Mouse (Mus musculus) left cerebral cortex, adult 9 months (tissue): Measurements from ENCODE around the gene 1700061G19Rik.

Experiments
- DNase-seq, 2 experiments: peaks; one replicate each; pipeline ENCODE4 v3.0.0; 2022; ENCODE audit warnings: low spot score in 2 of 2

1700061G19Rik gene

DNA sequence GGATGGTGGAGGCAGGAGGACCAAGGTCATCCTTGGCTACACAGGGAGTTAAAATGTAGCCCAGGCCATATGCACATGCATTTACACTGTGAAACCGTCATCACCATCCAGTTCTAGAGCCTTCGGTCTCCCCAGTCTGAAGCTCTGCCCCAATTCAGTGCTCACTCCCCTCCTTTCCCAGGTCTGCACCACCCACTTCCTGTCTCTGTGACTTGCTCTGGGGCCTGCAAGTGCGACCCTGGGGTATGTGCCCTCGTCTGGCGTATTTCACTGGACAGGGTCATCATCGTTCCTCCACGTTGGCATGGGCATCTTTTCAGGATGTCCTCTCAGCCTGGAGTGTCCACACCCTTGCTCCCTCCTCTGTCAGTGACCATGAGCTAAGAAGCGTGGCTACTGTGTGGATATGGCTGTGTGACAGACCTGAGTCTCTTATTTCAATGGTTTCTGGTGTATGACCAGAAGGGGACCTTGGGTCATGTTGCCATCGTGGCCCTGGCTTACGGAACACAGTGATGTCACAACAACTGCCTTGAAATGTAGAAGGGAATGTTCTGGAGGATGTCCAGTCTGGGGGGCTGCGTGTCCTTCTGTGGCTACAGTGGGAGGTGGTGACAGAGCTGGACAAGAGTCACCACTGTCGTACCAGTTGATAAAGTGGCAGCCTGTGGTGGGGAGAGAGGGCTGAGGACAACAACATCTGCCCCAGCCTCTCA lies at the start of gene 1700061G19Rik:
Gene 1700061G19Rik, plus strand, starts transcription at position 542 of the 716 bp plus-strand sequence.
- no peak for DNase-seq

DNA sequence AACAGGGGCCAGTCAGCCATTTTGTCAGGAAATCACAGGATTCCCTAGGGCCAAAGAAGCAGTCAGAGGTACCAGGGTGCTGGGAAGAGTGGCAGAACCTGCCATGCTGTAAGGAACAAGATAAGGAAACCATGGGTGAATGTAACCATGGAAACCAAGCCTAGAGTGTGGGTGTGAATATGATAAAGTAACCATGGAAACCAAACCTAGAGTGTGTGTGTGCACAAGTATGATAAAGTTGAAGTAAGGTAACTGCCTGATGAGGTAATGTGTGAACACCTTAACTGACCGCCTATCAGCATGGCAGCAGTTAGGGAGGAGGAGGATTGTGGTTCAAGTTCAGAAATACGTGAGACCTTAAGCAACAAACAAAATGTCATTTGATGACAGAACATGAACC lies 48.6 kb upstream of the 1700061G19Rik start:
- peak in 1 of 2 experiments; percentile 28 for DNase-seq

DNA sequence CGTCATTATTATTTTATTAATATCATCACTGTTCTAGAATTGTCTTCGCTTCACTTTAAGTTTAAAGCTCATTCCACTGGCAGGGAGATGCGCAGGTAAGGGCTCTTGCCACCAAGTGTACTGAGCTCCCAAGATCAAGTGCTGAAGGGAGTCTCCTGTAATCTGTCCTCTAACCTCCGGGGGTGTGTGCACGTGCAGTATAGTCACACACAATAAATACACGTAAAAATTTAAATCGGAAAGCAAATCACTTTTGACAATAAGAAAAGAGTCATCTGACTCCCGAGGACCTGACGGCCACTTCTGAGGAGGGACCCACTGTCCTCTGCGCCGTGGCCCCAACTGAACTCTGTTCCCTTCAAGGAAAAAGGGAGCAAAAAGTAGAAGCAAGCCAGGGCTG lies 46.1 kb upstream of the 1700061G19Rik start:
- no peak for DNase-seq

DNA sequence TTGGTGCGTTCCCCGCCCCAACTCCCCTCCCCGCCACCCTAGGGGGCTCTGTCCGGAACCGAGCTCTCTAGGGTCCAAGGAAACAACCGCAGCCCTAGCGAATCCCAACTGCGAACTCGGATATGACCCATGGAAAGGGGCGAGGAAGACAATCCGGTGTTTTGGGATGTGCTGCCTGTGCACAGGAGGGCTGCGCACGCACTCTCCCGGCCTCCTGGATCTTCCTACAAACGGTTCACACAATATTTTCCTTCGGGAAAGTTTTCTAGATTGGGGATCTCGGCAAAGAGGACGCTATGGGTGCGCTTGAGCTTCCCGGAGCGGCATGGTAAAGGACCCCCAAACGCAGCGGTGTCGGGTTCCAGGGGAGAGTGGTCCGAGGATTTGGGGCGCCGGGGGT lies 45.5 kb upstream of the 1700061G19Rik start:
- no peak for DNase-seq

- DNase-seq = peak in 1 of 2 experiments; percentile 14
These were observed 44.7 kb upstream of the 1700061G19Rik start, which contains the start of gene Rfx2 for GRCm38 (mm10) chr17:56830411-56831110. Rfx2 (minus strand) TSS chr17:56831013.

DNA sequence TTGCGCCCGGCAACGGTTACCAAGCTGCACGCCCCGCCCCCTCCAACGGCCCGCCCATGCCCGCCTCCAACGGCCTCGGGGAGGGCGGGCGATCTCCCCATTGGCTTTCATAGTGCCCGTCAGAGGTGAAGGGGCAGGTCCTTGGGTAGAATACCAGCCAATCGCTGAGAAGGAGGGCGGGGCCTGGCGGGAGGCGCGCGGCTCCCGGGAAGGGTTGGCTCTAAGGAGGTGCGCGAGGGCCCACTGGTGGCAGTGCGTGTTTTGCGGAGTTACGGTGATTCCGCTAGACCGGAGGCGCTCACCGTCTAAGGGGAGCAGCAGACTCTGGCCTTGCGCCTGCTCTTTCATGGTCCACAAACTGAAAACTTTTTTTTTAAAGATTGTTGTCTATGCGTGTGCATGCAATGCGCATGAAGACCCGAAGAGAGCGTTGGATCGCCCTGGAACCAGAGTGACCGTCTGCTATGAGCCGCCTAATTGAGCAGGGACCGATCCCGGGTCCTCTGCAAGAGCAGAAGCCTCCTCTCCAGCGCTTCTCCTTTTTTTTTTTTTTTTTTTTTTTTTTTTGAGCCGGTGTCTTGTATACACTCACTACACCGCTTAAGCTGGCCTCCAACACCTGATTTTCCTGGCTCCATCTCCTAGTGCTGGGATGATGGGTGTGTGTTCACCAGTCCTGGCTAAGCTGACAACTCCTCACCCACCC lies 44.0 kb upstream of the 1700061G19Rik start:
- peak; percentile 95 to 99 for DNase-seq

DNA sequence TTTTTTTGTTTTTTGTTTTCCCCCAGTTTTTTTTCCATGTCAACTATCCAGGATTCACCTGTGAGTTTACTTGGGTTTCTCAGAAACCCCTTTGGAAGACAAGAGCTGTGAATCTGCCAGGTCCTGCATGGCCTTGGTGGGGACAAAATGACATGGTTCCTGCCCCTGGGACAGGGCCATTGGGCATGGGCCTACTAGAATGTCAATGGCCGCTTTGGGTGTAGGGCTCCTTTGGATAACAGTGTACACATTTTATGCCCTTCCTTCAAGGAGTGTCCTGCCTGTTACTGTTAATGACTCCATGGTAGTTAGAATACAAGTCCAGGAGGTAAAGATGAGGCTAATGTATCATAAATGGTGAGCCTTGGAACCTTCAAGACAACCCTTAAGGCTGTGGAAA lies 42.4 kb upstream of the 1700061G19Rik start:
- DNase-seq = no peak

DNA sequence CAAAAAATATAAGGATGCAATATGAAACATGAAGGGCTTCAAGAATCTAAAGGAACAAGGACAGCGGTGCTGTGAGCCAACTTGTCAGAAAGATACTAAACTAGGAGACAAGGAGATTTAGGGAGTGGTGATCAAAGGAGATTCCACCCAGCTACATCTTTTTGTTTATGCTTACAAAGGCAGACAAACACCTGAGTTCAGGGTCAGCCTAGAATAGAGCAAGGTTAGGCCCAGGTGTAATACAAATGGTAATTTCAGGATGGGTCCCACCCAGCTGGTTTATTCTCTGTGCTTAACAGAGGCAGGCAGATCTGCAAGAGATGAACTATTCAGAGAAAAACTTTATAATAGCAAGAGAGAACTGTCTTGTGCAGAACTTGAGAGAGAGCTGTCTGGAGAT lies 41.9 kb upstream of the 1700061G19Rik start:
- DNase-seq = no peak

DNA sequence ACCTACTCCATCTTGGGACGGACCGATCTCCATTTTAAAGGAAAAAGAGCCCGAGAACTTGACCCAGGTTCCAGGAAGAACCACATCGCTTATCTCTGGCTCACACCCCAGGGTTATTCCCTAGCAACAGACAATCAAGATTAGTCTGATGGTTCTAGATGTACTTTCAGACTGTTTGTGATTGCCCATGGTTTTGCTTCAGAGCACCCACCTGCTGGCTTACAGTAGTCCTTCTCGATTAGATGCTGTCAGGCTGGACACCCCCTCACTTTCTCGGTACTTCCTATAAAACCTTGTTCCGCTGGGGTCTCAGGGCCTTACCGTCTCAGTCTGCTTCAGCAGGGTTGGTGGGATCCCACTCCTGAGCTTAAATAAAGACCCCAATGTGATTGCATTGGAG lies 38.9 kb upstream of the 1700061G19Rik start:
- DNase-seq = no peak

- DNase-seq = no peak
These were observed 34.8 kb upstream of the 1700061G19Rik start for GRCm38 (mm10) chr17:56840524-56840923.

DNA sequence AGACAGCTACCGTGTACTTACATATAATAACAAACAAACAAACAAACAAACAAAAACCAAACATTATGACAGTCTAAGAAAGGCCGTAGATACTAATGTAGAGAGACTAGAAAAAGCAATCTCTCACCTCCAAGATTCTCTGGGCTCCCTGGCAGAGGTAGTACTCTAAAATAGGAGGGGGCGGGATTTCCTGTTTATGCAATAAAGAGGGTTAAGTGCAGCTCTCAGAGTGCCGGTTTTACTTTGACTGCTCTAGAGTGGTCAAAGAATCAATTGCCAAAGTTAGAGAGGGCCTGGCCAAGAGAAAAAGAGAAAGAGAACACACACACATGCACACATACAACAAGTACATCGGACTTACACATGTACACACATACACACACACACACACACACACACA lies 33.1 kb upstream of the 1700061G19Rik start:
- DNase-seq = no peak

DNA sequence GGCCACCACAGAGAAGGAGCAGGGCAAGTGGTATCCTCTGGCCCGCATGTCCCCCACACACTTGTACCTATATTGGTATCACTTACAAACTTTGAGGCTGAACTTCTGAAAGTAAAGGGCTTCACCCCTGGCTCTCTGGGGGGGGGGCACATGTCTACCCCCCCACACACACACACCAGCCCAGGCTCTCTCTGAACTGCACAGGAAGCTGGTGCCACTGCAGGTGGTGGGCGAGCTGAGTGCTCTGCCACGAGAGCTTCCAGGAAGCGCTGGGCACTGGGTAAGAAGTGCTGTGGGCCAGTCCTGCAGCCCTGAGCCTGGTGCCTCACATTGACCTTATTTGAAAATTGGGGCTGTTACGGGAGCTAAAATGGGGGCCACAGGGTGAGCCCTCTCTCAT lies 31.6 kb upstream of the 1700061G19Rik start:
- DNase-seq = no peak

- DNase-seq = no peak
These were observed 26.5 kb upstream of the 1700061G19Rik start for GRCm38 (mm10) chr17:56848785-56849184.

DNA sequence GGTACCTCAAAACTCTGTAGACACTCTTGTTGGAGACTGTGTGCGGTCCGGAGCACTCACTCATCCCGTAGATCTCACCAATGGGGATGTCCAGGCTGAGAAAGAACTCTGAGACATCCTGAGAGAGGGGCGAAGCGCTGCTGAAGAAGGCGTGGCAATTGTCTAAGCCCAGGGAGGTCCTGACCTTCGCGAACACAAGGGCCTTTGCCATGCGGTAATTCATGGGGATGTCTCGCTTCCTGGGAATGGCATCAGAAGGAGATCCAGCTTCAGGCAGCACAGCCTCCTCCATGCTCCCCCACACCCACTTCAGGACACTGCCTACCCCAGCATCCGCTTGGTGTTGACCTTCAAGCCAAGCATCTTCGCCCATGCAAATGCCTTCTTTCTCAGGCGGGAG lies 25.6 kb upstream of the 1700061G19Rik start:
- no peak for DNase-seq

- no peak for DNase-seq
These were observed 24.1 kb upstream of the 1700061G19Rik start for GRCm38 (mm10) chr17:56851167-56851566.

GRCm38 (mm10) chr17:56855421-56855820 lies 19.9 kb upstream of the 1700061G19Rik start:
- no peak for DNase-seq

- peak in 1 of 2 experiments; percentile 42 for DNase-seq
These were observed 17.1 kb upstream of the 1700061G19Rik start for GRCm38 (mm10) chr17:56858216-56858615.

DNA sequence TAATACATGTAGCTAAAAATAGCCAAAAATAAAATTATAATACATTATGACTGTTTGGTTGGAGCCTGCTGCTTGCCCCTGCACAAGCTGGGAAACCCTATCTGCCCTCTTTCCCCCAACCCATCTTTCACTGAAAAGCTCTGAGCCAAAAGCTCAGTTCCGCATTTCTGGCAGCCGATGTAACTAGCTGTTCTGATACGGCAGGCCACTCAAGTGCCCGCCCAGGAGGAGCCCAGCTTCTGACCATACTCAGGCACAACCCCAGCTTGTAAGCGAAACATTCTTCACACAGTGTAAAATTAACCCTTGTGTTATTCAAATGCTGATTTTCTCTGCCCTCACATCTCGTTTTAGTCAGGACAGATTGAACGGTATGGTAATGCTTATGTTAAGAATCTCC lies 16.4 kb upstream of the 1700061G19Rik start:
- no peak for DNase-seq

GRCm38 (mm10) chr17:56861197-56861596 lies 14.1 kb upstream of the 1700061G19Rik start:
- no peak for DNase-seq

DNA sequence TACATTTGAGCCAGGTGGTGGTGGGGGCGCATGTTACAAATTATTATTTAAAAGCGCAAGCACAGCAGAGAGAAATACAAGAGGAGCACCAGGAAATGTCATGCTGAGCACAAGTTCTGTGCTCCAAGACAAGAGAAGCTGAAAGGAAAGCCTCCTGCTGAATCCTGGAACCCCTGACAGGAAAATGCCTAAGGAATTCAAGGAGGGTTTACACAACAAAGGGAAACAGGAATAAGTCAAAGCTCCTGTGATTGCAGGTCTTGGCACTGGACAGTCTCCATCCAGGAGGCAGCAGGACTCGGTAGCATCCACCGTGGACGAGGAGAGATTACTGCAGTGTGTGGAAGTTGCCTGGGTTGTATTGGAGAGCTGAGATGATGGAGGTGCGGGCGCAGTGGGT lies 9.2 kb upstream of the 1700061G19Rik start:
- DNase-seq = no peak

- no peak for DNase-seq
These were observed 5.7 kb upstream of the 1700061G19Rik start for GRCm38 (mm10) chr17:56869481-56869977.

GRCm38 (mm10) chr17:56870287-56870953 lies 4.9 kb upstream of the 1700061G19Rik start:
- DNase-seq = no peak
